Mouse (Mus musculus): Measurements from ENCODE around the gene Chrm2. TPM values are rescaled to one million over a fixed set of nuclear protein-coding genes. Genes with fewer than 3 reads are reported as not detected.

The Chrm2 gene
- 1.8 and 4.0 TPM in 2 replicates for polyA plus RNA-seq (2012; rRNA removed)

GRCm38 (mm10) chr6:36387612-36388400 lies at the start of gene Chrm2:
Chrm2 (plus strand) TSS chr6:36388084.
- no peak for TF ChIP-seq POLR2A (IDR thresholded peaks at IDR 0.05; ENCODE audit: borderline replicate concordance, extremely low read depth, insufficient read depth, insufficient read length, poor library complexity, severe bottlenecking)
- no peak for TF ChIP-seq CTCF (IDR thresholded peaks at IDR 0.05; ENCODE audit: borderline replicate concordance, extremely low read depth, insufficient read depth, insufficient read length)
- DNase-seq (ENCODE audit: low read depth) = peak; percentile 82

GRCm38 (mm10) chr6:36373983-36374382 lies 13.9 kb upstream of the Chrm2 start:
- TF ChIP-seq CTCF (IDR thresholded peaks at IDR 0.05; ENCODE audit: borderline replicate concordance, extremely low read depth, insufficient read depth, insufficient read length) = no peak
- no peak for TF ChIP-seq POLR2A (IDR thresholded peaks at IDR 0.05; ENCODE audit: borderline replicate concordance, extremely low read depth, insufficient read depth, insufficient read length, poor library complexity, severe bottlenecking)
- DNase-seq (ENCODE audit: low read depth) = no peak

GRCm38 (mm10) chr6:36377936-36378335 lies 9.9 kb upstream of the Chrm2 start:
- DNase-seq (ENCODE audit: low read depth) = no peak
- no peak for TF ChIP-seq POLR2A (IDR thresholded peaks at IDR 0.05; ENCODE audit: borderline replicate concordance, extremely low read depth, insufficient read depth, insufficient read length, poor library complexity, severe bottlenecking)
- no peak for TF ChIP-seq CTCF (IDR thresholded peaks at IDR 0.05; ENCODE audit: borderline replicate concordance, extremely low read depth, insufficient read depth, insufficient read length)

DNA sequence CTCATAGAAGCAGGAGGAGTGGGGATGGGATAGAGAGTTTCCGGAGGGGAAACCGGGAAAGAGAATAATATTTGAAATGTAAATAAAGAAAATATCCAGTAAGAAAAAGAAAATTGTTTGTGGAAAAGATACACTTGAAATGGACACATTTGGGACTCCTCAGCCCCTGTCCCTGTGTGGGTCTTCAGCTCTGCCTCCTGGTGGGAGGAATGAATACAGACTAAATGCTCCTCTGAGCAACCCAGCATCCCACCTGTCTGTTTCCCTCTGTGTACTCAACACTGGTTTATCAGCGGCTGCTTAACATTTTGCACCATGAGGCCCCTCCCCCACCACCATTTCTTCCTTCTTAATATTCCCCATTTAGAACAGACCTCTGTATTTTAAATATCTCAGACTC lies 3.8 kb upstream of the Chrm2 start:
- DNase-seq (ENCODE audit: low read depth) = no peak
- TF ChIP-seq POLR2A (IDR thresholded peaks at IDR 0.05; ENCODE audit: borderline replicate concordance, extremely low read depth, insufficient read depth, insufficient read length, poor library complexity, severe bottlenecking) = no peak

- TF ChIP-seq POLR2A (IDR thresholded peaks at IDR 0.05; ENCODE audit: borderline replicate concordance, extremely low read depth, insufficient read depth, insufficient read length, poor library complexity, severe bottlenecking) = no peak
- TF ChIP-seq CTCF (IDR thresholded peaks at IDR 0.05; ENCODE audit: borderline replicate concordance, extremely low read depth, insufficient read depth, insufficient read length) = no peak
- DNase-seq (ENCODE audit: low read depth) = peak; percentile 43
Measured at GRCm38 (mm10) chr6:36388401-36389259, 746 bp downstream of the Chrm2 start.

GRCm38 (mm10) chr6:36389260-36389965 lies 1.5 kb downstream of the Chrm2 start:
- no peak for TF ChIP-seq POLR2A (IDR thresholded peaks at IDR 0.05; ENCODE audit: borderline replicate concordance, extremely low read depth, insufficient read depth, insufficient read length, poor library complexity, severe bottlenecking)
- TF ChIP-seq CTCF (IDR thresholded peaks at IDR 0.05; ENCODE audit: borderline replicate concordance, extremely low read depth, insufficient read depth, insufficient read length) = no peak
- DNase-seq (ENCODE audit: low read depth) = no peak

- TF ChIP-seq POLR2A (IDR thresholded peaks at IDR 0.05; ENCODE audit: borderline replicate concordance, extremely low read depth, insufficient read depth, insufficient read length, poor library complexity, severe bottlenecking) (no peak), CTCF (IDR thresholded peaks at IDR 0.05; ENCODE audit: borderline replicate concordance, extremely low read depth, insufficient read depth, insufficient read length) (peak; percentile 67; the same call in 1 of the 2 replicates)
- peak; percentile 58 for DNase-seq (ENCODE audit: low read depth)
Measured at GRCm38 (mm10) chr6:36393705-36394104, 5.8 kb downstream of the Chrm2 start.

- no peak for TF ChIP-seq POLR2A (IDR thresholded peaks at IDR 0.05; ENCODE audit: borderline replicate concordance, extremely low read depth, insufficient read depth, insufficient read length, poor library complexity, severe bottlenecking)
- TF ChIP-seq CTCF (IDR thresholded peaks at IDR 0.05; ENCODE audit: borderline replicate concordance, extremely low read depth, insufficient read depth, insufficient read length) = no peak
- no peak for DNase-seq (ENCODE audit: low read depth)
Measured at GRCm38 (mm10) chr6:36405139-36405538, 17.3 kb downstream of the Chrm2 start.

- TF ChIP-seq CTCF (IDR thresholded peaks at IDR 0.05; ENCODE audit: borderline replicate concordance, extremely low read depth, insufficient read depth, insufficient read length) (no peak), POLR2A (IDR thresholded peaks at IDR 0.05; ENCODE audit: borderline replicate concordance, extremely low read depth, insufficient read depth, insufficient read length, poor library complexity, severe bottlenecking) (no peak)
- no peak for DNase-seq (ENCODE audit: low read depth)
Measured at GRCm38 (mm10) chr6:36409016-36409415, 21.1 kb downstream of the Chrm2 start.

- TF ChIP-seq POLR2A (IDR thresholded peaks at IDR 0.05; ENCODE audit: borderline replicate concordance, extremely low read depth, insufficient read depth, insufficient read length, poor library complexity, severe bottlenecking) = no peak
- no peak for TF ChIP-seq CTCF (IDR thresholded peaks at IDR 0.05; ENCODE audit: borderline replicate concordance, extremely low read depth, insufficient read depth, insufficient read length)
- DNase-seq (ENCODE audit: low read depth) = no peak
Measured at GRCm38 (mm10) chr6:36410057-36410456, 22.2 kb downstream of the Chrm2 start.

DNA sequence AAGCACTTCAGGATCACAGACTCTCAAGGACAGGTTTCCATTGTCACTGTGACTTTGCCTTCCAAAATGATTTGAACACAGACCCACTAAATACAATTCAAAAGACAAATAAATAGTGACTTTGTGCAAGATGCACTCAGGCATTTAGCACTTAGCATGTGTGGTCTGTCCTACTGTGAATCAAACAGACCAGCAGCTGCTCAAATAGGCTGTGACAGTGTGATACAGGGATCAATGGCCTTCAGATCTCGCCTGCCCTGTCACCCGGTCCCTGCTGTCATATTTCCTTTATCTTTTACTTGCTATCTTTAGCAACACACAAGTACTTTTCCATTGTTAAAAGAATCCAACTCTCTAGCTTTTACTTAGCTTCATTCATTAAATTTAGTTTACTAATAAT lies 31.8 kb downstream of the Chrm2 start:
- TF ChIP-seq POLR2A (IDR thresholded peaks at IDR 0.05; ENCODE audit: borderline replicate concordance, extremely low read depth, insufficient read depth, insufficient read length, poor library complexity, severe bottlenecking) (no peak), CTCF (IDR thresholded peaks at IDR 0.05; ENCODE audit: borderline replicate concordance, extremely low read depth, insufficient read depth, insufficient read length) (no peak)
- DNase-seq (ENCODE audit: low read depth) = peak; percentile 62

Data from brain, embryonic 14.5 days (tissue).